Mouse (Mus musculus) mesoderm, embryonic 11.5 days (tissue): ENCODE measurements around the gene Clip4.

Experiments used
- DNase-seq: peaks from one replicate; pipeline ENCODE4 v3.0.0-alpha.2; 2012; ENCODE audit warnings: low read depth, low spot score

The Clip4 gene

DNA sequence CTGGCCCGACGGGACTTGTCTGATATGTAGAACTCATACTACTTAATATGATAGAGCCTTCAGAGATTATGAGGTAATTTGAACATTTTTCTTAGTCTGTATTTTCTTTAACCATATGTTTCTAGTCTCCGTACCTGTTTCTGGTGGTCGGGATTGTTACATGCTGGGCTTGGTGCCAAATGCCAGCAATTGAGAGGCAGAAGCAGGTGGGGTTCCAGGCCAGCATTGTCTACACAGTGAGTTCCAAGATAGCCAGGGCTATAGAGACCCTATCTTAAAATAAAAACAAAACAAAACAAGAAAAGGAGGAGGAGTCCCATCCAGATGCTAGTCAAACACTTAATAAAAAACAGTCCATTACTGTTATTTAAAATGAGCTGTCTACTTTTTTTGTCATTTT is 23.3 kb downstream of the Clip4 start:
- no peak for DNase-seq

- DNase-seq = no peak
Measured at GRCm38 (mm10) chr17:71795521-71796205, 27.4 kb downstream of the Clip4 start.

DNA sequence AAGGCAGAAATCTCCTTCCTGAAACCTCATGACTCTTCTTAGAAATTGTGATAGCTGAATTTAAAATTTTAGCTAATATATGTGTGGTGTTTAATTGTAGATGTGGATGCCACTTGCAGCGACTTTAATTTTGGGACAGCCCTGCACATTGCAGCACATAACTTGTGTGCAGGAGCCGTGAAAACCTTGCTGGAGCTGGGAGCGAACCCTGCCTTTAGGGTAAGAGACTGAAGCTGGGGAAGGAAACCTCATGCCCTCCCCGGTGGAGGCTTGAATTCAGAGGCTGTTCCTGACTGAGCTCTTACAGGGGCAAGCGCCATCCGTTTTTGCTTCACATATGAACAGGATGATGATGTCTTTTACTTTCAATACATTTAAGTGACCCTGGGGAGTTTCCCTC is 35.2 kb downstream of the Clip4 start:
- DNase-seq = no peak

DNA sequence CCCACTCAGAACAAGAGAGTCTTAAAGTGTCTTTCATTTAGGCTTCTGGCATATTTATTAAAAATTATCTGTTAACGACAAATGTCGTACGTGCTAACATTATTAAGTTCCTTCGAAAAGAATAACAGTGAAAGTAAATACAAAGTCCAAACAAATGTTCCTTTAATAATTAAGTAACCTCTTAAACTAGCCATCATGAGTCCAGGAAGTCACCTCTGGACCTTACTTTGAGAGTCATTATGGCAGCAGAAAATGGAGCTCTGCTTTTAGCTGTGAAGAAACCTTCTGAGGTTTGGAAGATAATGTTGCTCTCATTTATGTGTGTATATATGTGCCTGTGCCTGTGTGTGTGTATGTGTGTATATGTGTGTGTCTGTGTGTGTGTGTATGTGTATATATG is 35.6 kb downstream of the Clip4 start:
- DNase-seq = no peak

GRCm38 (mm10) chr17:71811070-71811469 is 42.8 kb downstream of the Clip4 start:
- peak; percentile 16 for DNase-seq

GRCm38 (mm10) chr17:71816136-71816864 is 48.0 kb downstream of the Clip4 start:
- no peak for DNase-seq

GRCm38 (mm10) chr17:71823622-71824306 is 55.5 kb downstream of the Clip4 start:
- no peak for DNase-seq

DNA sequence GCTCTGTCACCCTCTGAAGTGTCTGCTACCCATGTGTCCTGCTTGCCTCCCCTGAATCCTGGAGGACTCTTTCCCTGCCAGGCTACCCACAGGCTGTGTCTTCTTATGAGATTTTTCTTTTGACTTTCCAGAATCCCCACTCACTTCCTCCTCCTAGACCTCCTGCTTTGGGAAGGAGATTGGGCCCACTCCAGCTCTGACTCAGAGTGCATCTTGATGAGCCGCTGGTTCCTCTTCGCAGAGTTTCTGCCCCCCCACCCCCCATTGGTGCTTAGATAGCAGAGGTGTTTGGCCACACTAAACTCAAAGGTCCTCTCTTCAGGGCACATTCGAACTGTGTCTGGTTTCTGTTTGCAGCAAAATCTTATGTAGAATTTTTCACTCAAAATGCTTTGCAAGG is 58.3 kb downstream of the Clip4 start:
- DNase-seq = no peak

- no peak for DNase-seq
Measured at GRCm38 (mm10) chr17:71827627-71828026, 59.4 kb downstream of the Clip4 start.

- DNase-seq = no peak
Measured at GRCm38 (mm10) chr17:71828647-71829414, 60.6 kb downstream of the Clip4 start.

- no peak for DNase-seq
Measured at GRCm38 (mm10) chr17:71831960-71832359, 63.7 kb downstream of the Clip4 start.

DNA sequence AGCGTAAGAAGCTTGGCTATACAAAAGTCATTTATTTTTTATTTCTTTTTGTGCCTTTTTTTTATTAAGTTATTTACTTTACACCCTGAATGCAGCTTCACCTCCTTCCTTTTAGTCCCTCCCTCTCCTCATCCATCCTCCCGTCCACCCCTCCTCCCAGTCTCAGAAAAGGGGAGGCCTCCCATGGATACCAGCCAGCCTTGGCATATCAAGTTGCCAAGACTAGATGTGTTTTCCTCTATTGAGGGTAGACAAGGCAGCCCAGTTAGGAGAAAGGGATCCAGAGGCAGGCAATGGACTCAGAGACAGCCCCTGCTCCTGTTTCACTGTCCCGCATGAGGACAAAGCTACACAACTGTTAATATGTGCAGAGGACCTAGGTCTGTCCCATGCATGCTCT is 93.9 kb downstream of the Clip4 start:
- no peak for DNase-seq

- no peak for DNase-seq
Measured at GRCm38 (mm10) chr17:71862895-71863294, 94.6 kb downstream of the Clip4 start.

- no peak for DNase-seq
Measured at GRCm38 (mm10) chr17:71864039-71864438, 95.8 kb downstream of the Clip4 start.

DNA sequence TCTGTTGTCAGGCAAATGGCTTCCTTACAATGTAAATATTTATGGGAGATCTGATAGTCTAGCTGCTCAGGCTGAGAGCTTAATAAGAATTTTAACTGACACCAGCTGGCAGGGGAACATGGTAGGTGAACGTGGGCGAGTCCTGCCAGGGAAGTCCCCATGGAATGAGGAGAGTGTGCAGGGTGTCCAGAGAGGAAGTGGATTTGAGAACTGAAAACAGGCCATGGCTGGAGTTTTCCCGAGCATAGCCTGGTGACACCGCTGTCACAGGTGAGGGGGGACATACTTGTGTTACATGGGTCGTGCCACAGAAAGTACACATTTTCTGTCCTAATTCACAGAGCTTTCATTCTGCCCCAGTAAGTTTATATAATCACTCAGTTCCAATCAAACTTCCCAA is 97.2 kb downstream of the Clip4 start:
- DNase-seq = no peak

DNA sequence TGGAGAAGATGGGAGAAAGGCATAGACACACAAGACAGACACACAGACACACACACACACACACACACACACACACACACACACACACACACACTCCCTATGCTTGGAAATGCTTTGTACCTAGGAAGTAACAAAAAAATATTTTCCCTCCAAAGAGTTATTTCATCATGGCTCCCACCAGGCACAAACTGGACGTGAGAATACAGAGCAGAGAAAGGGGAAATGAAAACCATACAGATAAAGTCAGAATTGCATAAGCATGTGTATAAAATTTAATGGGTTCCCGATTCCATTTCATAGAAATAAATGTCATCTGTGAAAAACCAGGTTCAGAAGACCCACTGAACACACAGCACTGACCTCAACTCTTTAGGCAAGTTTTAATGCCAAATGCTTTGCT is 99.6 kb downstream of the Clip4 start:
- DNase-seq = no peak

DNA sequence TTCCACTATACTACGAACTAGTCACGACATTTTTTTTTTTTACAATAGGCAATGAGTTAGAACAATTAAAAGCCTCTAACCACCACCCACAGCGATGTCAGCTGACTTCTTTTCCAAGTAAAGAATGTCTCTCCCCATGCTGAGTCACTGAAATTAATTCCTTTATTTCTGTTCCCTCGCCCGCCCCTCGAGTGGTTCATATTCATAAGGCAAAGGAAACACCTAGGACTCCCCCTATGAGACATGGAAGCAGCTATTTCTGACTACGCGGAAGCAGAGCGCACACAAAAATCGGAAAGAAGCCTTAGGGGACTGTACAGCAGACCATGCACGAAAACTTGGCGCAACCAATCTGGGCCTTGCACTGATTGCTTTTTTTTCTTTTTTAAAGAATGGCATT is 100.6 kb downstream of the Clip4 start:
- DNase-seq = no peak

DNA sequence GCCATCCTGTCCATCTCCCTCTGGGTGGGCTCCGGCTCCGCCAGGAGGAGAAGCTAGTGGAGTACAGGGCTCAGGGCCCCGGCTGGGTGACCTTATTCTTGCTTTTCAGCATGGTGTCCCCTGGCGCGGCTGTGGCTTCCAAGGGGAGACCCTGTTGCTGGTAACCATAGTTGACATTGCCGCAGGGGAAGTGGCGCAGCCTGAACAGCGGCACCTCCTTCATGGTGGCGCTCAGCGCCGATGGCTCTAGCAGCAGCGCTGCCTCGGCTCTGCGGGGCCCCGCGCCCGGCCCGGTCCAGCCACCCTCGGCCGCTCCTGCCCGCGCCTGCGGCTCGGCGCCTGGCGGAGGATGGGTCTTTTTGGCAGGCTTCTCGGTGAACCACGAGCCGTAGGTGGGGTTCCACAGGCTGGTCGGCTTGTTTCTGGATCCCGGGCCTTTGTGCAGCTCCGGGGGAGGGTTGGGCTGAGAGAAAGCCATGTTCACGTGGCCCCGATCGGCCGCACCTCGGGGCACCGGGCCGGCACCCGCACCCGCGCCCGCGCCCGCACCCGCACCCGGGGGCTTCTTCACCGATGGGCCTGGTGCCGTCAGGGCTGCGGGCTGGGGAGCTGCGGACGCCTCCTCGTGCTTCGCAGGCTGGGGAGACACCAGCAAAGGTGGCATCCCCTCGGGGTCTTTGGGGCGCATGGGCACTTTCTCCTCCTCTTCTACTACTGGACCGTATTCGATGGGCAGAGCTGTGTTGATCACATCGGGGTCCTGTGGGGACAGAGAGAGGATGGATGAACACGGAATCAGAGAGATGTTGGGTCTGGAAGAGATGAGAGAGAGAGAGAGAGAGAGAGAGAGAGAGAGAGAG is 101.3 kb downstream of the Clip4 start:
- DNase-seq = peak; percentile 36

DNA sequence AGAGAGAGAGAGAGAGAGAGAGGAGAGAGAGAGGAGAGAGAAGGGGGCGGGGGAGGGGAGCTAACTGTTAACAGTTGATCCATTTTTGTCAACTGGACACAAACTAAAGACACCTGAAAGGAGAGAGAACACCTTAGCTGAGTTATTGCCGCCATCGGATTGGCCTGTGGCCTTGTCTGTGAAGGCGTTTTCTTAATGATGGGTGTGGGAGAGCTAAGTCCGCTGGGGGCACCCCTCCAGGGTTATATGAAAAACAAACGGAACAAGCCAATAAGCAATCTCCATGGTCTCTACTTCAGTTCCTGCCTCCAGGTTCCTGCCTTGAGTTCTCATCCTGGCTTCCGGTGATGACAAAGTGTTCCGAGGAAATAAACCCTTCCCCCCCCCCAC is 102.0 kb downstream of the Clip4 start:
- no peak for DNase-seq

DNA sequence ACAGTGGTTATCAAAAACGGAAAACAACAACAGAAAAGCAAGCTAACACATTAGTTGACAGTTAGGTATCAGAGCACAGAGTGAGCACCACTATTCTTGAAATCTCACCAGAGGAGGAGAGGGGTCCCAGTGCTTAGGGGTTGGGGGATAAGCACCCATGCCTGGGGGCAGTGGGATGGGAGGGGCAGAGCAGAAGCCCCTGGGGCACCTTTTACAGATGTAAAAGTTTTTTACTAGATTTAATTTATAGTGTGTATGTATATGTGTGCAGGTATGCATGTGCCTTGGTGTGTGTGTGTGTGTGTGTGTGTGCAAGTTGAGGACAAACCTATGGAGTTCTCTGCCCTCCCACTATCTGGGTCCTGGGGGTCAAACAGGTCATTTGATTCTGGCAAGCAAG is 102.4 kb downstream of the Clip4 start:
- DNase-seq = no peak

DNA sequence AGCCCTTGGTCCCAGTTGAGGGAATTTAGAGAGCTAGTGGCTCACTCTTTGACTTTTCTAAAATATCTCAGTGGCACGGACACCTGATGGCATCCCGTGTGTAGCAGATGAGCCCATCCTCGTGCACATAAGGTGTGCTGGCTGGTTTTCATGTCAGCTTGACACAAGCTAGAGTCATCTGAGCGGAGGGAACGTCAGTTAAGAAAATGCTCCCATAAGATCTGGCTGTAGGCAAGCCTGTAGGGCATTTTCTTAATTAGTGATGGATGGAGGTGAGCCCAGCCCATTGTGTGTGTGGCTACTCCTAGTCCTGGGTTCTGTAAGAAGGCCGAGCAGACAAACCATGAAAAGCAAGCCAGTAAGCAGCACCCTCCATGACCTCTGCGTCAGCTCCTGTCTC is 103.7 kb downstream of the Clip4 start:
- DNase-seq = no peak
